ENCODE assay signal across 26 mouse cellular contexts in the genomic region with DNA sequence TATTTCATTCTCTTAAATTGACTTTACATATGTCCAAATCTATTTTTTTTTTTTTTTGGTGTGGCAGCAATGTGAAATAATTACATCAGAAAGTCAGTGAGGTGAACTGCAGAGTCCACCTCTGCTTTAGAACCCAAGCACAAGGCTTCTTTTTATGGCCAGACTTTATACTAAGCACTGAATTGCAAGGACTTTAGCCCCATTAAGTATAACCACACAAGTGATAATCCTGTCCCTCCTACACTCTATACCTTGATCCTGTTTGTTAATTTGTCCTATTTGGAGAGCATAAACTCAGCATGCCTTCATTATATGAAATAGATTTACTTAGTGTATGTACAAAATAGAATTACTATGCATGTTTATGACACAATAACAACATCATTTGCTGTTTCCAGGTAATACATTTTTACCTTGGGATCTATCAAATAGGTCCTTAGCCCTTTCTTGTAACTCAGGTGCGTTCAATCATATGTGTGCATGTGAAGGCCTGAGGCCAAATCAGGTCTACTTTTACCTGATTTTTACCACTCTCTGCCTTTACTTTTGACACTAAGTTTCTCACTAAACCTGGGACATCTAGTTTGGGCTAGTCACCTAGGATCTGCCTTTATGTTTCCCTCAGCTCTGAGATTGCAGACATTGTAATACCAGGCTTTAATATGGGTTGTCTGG. TPM values are rescaled to one million over a fixed set of nuclear protein-coding genes. Genes with fewer than 3 reads are reported as not detected.
"Had no signal": no experiment of that assay in that cellular context is flagged by ENCODE, and none has a peak within 500 bp of the region (broad histone marks: within the 10 kb centered on the region; RNA-seq: fewer than 3 reads in every experiment).

No protein-coding gene starts in this region.

- ATAC-seq: forebrain, postnatal 0 days; hindbrain, embryonic 16.5 days; inflammation-experienced regulatory T-cells, adult 6 months had no signal

- H3K4me1 ChIP-seq: heart, embryonic 10.5 days; heart, embryonic 12.5 days; hindbrain, embryonic 10.5 days; hindbrain, embryonic 12.5 days; kidney, embryonic 15.5 days; limb, embryonic 13.5 days; limb, embryonic 15.5 days; liver, embryonic 13.5 days had no signal

- H3K27ac ChIP-seq: heart, embryonic 10.5 days; hindbrain, embryonic 10.5 days; hindbrain, embryonic 12.5 days; hindbrain, embryonic 14.5 days; kidney, embryonic 15.5 days; kidney, postnatal 0 days; layer of hippocampus, adult 2 months; left cerebral cortex, adult 2 months; limb, embryonic 13.5 days; limb, embryonic 15.5 days; liver, embryonic 13.5 days had no signal

- H3K9ac ChIP-seq: forebrain, postnatal 0 days; heart, embryonic 12.5 days; hindbrain, embryonic 12.5 days; hindbrain, embryonic 14.5 days; kidney, embryonic 15.5 days; limb, embryonic 13.5 days; limb, embryonic 15.5 days; liver, embryonic 13.5 days had no signal

- H3K36me3 ChIP-seq: heart, embryonic 10.5 days; heart, embryonic 12.5 days; hindbrain, embryonic 10.5 days; hindbrain, embryonic 12.5 days; kidney, embryonic 15.5 days; limb, embryonic 13.5 days; limb, embryonic 15.5 days; liver, embryonic 13.5 days had no signal

- H3K4me2 ChIP-seq: heart, embryonic 12.5 days; hindbrain, embryonic 12.5 days; hindbrain, embryonic 14.5 days; kidney, embryonic 15.5 days; limb, embryonic 13.5 days; limb, embryonic 15.5 days; liver, embryonic 13.5 days had no signal

- H3K9me3 ChIP-seq: heart, embryonic 10.5 days; heart, embryonic 12.5 days; hindbrain, embryonic 10.5 days; hindbrain, embryonic 12.5 days; kidney, embryonic 15.5 days; limb, embryonic 13.5 days; limb, embryonic 15.5 days; liver, embryonic 13.5 days had no signal

- DNase-seq: forebrain, postnatal 0 days; gastrocnemius, postnatal 14 days; gastrocnemius, postnatal 36 days; heart, adult 18-20 months; heart, postnatal 10 days; heart, postnatal 4 days; kidney, adult 11 months; kidney, adult 2 months; kidney, adult 9 months; kidney, postnatal 14 days; kidney, postnatal 36 days; left cerebral cortex, postnatal 4 days; liver, embryonic 13.5 days had no signal

- H3K27me3 ChIP-seq: heart, embryonic 12.5 days; hindbrain, embryonic 12.5 days; kidney, embryonic 15.5 days; limb, embryonic 13.5 days; limb, embryonic 15.5 days; liver, embryonic 13.5 days had no signal

- H3K4me3 ChIP-seq: heart, embryonic 10.5 days; heart, embryonic 12.5 days; hindbrain, embryonic 10.5 days; hindbrain, embryonic 12.5 days; kidney, embryonic 15.5 days; layer of hippocampus, adult 2 months; left cerebral cortex, adult 2 months; limb, embryonic 13.5 days; limb, embryonic 15.5 days; liver, embryonic 13.5 days had no signal

RNA-seq across cellular contexts. Expression of a gene that starts 9.5 kb away (rescaled TPM):
- polyA plus RNA-seq: inflammation-experienced regulatory T-cells, adult 6 months had no signal
